Mouse (Mus musculus): Measurements from ENCODE around the gene Tbc1d25. TPM values are rescaled to one million over a fixed set of nuclear protein-coding genes. Genes with fewer than 3 reads are reported as not detected.

Tbc1d25 gene
- 10.3 and 11.9 TPM in 2 replicates for polyA plus RNA-seq (2016; fragmentation: Nextera tagmentation; extraction: Ambion mirVana)

GRCm38 (mm10) chrX:8175504-8176385, at the start of gene Tbc1d25:
TSS of gene Tbc1d25 (minus strand) at chrX:8176181.
- Histone ChIP-seq H3K4me1 (no peaks in the 10 kb centered on the region), H3K9me3 (no peaks in the 10 kb centered on the region), H3K4me3 (peak within 1 kb of the TSS; percentile 69), H3K27ac (peak within 1 kb of the TSS; percentile 83), H3K27me3 (ENCODE audit: insufficient read depth, poor library complexity, severe bottlenecking) (no peaks in the 10 kb centered on the region), H3K36me3 (peaks cover 4% of the 10 kb centered on the region; the same call in 1 of the 2 replicates)
- 13% methylated on average over 56 of the region's 56 CpGs for WGBS
- peak; percentile 94 for DNase-seq (ENCODE audit: low spot score)

- WGBS: 78% methylated on average over 7 of the region's 7 CpGs
- Histone ChIP-seq H3K4me3 (no peak overlapping the region), H3K36me3 (no peaks in the 10 kb centered on the region), H3K27me3 (ENCODE audit: insufficient read depth, poor library complexity, severe bottlenecking) (no peaks in the 10 kb centered on the region), H3K4me1 (no peaks in the 10 kb centered on the region), H3K27ac (no peak overlapping the region), H3K9me3 (no peaks in the 10 kb centered on the region)
- DNase-seq (ENCODE audit: low spot score): no peak
Measured at GRCm38 (mm10) chrX:8223473-8223872, 47.5 kb upstream of the Tbc1d25 start.

DNA sequence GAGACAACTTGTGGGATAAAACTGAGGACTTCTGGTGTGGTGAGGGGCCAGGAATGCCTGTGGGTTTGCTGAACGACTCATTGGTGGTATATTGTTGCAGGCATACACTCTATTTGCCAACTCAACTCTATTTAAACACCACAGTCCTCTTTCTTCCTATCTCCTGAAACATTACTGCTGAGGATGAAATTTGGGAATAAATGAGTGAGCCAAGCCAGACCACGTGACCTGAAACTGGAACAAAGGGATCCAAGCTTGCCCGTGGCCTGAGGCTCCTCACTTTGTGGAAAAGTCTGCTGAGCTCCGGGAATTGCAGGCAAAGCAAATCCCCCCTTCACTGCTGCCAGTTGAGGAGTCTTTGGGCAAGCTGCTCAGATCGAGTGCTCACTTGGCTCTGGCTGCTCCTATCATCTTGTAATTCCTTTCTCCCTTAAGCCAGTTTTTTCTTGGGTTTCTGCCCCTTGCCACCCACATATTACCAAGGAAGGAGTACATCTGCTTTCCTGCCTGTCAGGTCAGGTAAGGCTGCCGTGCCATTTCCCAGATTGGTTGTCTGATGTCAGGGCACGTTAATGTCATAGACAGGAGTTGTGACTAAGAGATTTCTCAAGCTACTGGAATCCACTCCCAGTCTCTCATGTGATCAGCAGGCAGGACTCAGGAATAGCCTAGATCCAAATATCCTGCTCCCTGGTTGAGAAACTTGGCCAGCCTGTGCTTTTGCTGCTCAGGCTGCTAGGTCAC, 46.9 kb upstream of the Tbc1d25 start:
- no peak for DNase-seq (ENCODE audit: low spot score)
- H3K36me3 ChIP-seq: no peaks in the 10 kb centered on the region
- H3K9me3 ChIP-seq: no peaks in the 10 kb centered on the region
- H3K4me1 ChIP-seq: no peaks in the 10 kb centered on the region
- WGBS: 54% methylated on average over 7 of the region's 7 CpGs
- H3K27me3 ChIP-seq (ENCODE audit: insufficient read depth, poor library complexity, severe bottlenecking): no peaks in the 10 kb centered on the region
- no peak overlapping the region for H3K27ac ChIP-seq
- no peak overlapping the region for H3K4me3 ChIP-seq

GRCm38 (mm10) chrX:8222296-8222677, 46.3 kb upstream of the Tbc1d25 start:
- Histone ChIP-seq H3K36me3 (no peaks in the 10 kb centered on the region), H3K27ac (no peak overlapping the region), H3K9me3 (no peaks in the 10 kb centered on the region), H3K4me3 (no peak overlapping the region), H3K27me3 (ENCODE audit: insufficient read depth, poor library complexity, severe bottlenecking) (no peaks in the 10 kb centered on the region), H3K4me1 (no peaks in the 10 kb centered on the region)
- DNase-seq (ENCODE audit: low spot score): no peak
- WGBS: 58% methylated on average over 3 of the region's 3 CpGs

- Histone ChIP-seq H3K4me3 (no peak overlapping the region), H3K27ac (no peak overlapping the region), H3K9me3 (no peaks in the 10 kb centered on the region), H3K4me1 (no peaks in the 10 kb centered on the region), H3K27me3 (ENCODE audit: insufficient read depth, poor library complexity, severe bottlenecking) (no peaks in the 10 kb centered on the region), H3K36me3 (no peaks in the 10 kb centered on the region)
- no peak for DNase-seq (ENCODE audit: low spot score)
- 21% methylated on average over 8 of the region's 8 CpGs for WGBS
Measured at GRCm38 (mm10) chrX:8219651-8220050, 43.7 kb upstream of the Tbc1d25 start.

- Histone ChIP-seq H3K4me1 (no peaks in the 10 kb centered on the region), H3K36me3 (no peaks in the 10 kb centered on the region), H3K4me3 (no peak overlapping the region), H3K27me3 (ENCODE audit: insufficient read depth, poor library complexity, severe bottlenecking) (no peaks in the 10 kb centered on the region), H3K27ac (no peak overlapping the region), H3K9me3 (no peaks in the 10 kb centered on the region)
- DNase-seq (ENCODE audit: low spot score): no peak
- 27% methylated on average over 2 of the region's 2 CpGs for WGBS
Measured at GRCm38 (mm10) chrX:8218114-8218513, 42.1 kb upstream of the Tbc1d25 start.

DNA sequence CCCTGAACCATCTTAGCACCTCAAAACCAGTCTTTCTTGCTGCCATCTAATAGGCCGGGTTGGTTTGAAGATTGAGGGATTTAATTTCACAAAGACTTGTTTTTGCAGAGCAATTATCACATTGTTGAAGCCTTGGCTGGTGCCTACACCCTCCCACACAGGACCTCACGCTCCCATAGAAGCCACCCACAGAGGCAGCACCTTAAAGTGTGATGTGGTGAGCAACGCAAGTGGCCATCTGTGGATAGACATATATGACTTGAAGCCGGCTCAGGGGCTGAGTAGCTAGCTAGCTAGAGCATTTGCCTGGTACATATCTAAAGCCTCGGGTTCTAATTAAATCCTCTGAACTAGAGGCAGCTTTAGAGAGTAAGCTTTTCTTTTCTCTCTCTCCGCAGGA, 41.4 kb upstream of the Tbc1d25 start:
- no peaks in the 10 kb centered on the region for H3K36me3 ChIP-seq
- no peaks in the 10 kb centered on the region for H3K9me3 ChIP-seq
- H3K4me3 ChIP-seq: no peak overlapping the region
- H3K4me1 ChIP-seq: no peaks in the 10 kb centered on the region
- H3K27ac ChIP-seq: no peak overlapping the region
- WGBS: 27% methylated on average over 6 of the region's 6 CpGs
- no peaks in the 10 kb centered on the region for H3K27me3 ChIP-seq (ENCODE audit: insufficient read depth, poor library complexity, severe bottlenecking)
- DNase-seq (ENCODE audit: low spot score): no peak

GRCm38 (mm10) chrX:8211490-8212207, 35.7 kb upstream of the Tbc1d25 start:
- H3K9me3 ChIP-seq: no peaks in the 10 kb centered on the region
- H3K4me3 ChIP-seq: no peak overlapping the region
- 66% methylated on average over 7 of the region's 7 CpGs for WGBS
- no peaks in the 10 kb centered on the region for H3K4me1 ChIP-seq
- DNase-seq (ENCODE audit: low spot score): no peak
- no peak overlapping the region for H3K27ac ChIP-seq
- H3K27me3 ChIP-seq (ENCODE audit: insufficient read depth, poor library complexity, severe bottlenecking): no peaks in the 10 kb centered on the region
- no peaks in the 10 kb centered on the region for H3K36me3 ChIP-seq

DNA sequence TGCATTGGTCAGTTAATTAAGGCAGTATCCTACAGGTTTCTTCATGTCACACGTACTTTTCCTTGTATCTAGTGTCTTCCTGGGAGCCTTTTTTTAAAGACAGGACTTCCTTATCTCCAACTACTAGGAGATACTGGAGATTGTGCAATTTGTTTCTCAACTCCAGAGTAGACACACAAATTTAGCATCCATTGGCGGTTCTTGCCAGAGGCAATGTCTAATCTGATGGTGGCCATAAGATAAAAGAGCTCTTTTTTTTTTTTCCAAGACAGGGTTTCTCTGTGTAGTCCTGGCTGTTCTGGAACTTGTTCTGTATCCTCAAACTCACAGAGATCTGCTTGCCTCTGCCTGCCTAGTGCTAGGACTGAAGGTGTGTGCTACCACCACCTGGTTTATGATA, 33.7 kb upstream of the Tbc1d25 start:
- no peaks in the 10 kb centered on the region for H3K4me1 ChIP-seq
- no peaks in the 10 kb centered on the region for H3K27me3 ChIP-seq (ENCODE audit: insufficient read depth, poor library complexity, severe bottlenecking)
- H3K9me3 ChIP-seq: no peaks in the 10 kb centered on the region
- 58% methylated on average over 2 of the region's 2 CpGs for WGBS
- H3K36me3 ChIP-seq: no peaks in the 10 kb centered on the region
- no peak for DNase-seq (ENCODE audit: low spot score)
- H3K27ac ChIP-seq: no peak overlapping the region
- H3K4me3 ChIP-seq: no peak overlapping the region

GRCm38 (mm10) chrX:8207224-8207623, 31.2 kb upstream of the Tbc1d25 start:
- H3K4me3 ChIP-seq: 0 out of 2 replicates have a peak overlapping the region, but pooled peaks have one; percentile 61
- WGBS: 17% methylated on average over 4 of the region's 4 CpGs
- no peaks in the 10 kb centered on the region for H3K36me3 ChIP-seq
- no peaks in the 10 kb centered on the region for H3K9me3 ChIP-seq
- DNase-seq (ENCODE audit: low spot score): no peak
- H3K4me1 ChIP-seq: no peaks in the 10 kb centered on the region
- H3K27me3 ChIP-seq (ENCODE audit: insufficient read depth, poor library complexity, severe bottlenecking): no peaks in the 10 kb centered on the region
- no peak overlapping the region for H3K27ac ChIP-seq

DNA sequence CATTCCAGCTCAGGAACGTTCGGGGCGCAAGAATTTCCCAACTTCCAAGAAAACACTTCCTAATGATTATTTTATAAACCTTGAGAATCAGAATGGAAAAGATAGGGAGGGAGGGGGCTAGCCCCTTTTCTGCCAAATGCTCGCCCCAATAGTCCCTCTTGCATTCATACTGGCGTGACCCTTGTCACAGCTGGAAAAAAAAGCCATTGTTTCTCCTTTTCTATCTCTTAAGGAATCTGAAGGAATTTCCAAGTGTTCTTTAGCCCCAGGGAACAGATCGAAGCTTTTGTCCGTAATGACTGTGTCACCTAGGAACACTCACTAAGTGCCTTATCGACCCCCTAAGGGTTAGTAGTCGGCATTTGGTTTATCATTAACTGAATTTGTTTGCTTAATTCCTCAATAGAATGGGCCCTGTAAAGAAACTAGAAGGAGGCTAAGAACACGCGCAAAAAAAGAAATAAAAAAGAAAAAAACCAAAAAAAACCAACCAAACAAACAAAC, 30.8 kb upstream of the Tbc1d25 start:
- 16% methylated on average over 11 of the region's 11 CpGs for WGBS
- no peaks in the 10 kb centered on the region for H3K4me1 ChIP-seq
- H3K36me3 ChIP-seq: no peaks in the 10 kb centered on the region
- H3K27ac ChIP-seq: peak overlapping the region; percentile 56; the same call in 1 of the 2 replicates
- DNase-seq (ENCODE audit: low spot score): no peak
- H3K27me3 ChIP-seq (ENCODE audit: insufficient read depth, poor library complexity, severe bottlenecking): no peaks in the 10 kb centered on the region
- peak overlapping the region; percentile 61 for H3K4me3 ChIP-seq
- no peaks in the 10 kb centered on the region for H3K9me3 ChIP-seq

DNA sequence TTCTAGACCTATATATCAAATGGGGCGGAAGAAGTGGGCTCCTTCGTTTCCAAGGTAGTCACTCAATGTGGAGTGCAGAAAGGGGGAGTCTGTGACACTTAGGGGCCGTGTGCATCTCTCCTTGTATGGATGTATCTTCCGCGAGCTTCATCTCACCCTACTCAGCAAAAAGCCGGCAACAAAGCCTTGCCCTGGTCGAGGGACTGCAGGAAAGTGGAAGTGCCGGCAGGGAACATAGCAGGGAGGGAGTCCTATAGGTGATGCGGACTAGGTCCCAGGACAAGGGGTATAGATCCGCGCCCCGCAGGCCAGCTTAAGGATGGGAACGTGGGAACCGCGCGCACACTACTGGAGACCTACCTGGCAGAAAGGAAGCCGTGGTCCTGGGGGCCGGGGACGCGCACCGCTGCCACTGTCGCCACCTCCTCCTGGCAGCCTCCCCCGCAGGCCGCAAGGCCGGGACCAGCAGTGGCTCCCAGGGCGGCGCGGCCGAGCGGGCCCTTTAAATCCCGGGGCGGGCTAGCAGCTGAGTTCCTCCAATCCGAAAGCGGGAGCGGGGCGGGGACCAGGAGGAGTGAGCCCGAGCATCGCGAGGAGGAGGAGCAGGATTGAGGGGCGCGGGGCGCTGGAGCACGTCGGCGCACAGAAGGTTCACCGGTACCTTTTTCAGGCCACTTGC, 30.2 kb upstream of the Tbc1d25 start, which contains the start of gene Porcn:
TSS of gene Porcn (minus strand) at position 511 of the 679 bp plus-strand sequence.
- Histone ChIP-seq H3K9me3 (no peaks in the 10 kb centered on the region), H3K36me3 (no peaks in the 10 kb centered on the region), H3K27ac (peak within 1 kb of the TSS; percentile 56), H3K4me3 (peak within 1 kb of the TSS; percentile 61), H3K4me1 (no peaks in the 10 kb centered on the region), H3K27me3 (ENCODE audit: insufficient read depth, poor library complexity, severe bottlenecking) (no peaks in the 10 kb centered on the region)
- DNase-seq (ENCODE audit: low spot score): peak; percentile 90
- WGBS: 12% methylated on average over 46 of the region's 46 CpGs

Data from heart, embryonic 10.5 days (tissue).